Mouse (Mus musculus) heart, embryonic 10.5 days (tissue): Measurements from ENCODE around the gene Rtl1. TPM values are rescaled to one million over a fixed set of nuclear protein-coding genes. Genes with fewer than 3 reads are reported as not detected.
A peak's percentile ranks its signal among the peaks of the same experiment; 100 is the strongest.

Experiments
- DNase-seq: peaks from one replicate; pipeline ENCODE4 v3.0.0-alpha.2; 2017; ENCODE audit warnings: low spot score
- H3K27ac ChIP-seq: fragments of 300-500 bp; sonication (generic); 2 replicates; pipeline ENCODE4 v1.5.1; 2016; ENCODE audit warnings: mild to moderate bottlenecking
- H3K27me3 ChIP-seq: fragments of 300-500 bp; sonication (generic); 2 replicates; pipeline ENCODE4 v1.6.1; 2016; ENCODE audit warnings: mild to moderate bottlenecking; ENCODE audit not compliant: poor library complexity, insufficient read depth, severe bottlenecking
- H3K36me3 ChIP-seq: fragments of 300-500 bp; sonication (generic); 2 replicates; pipeline ENCODE4 v1.6.1; 2016; ENCODE audit warnings: mild to moderate bottlenecking, moderate library complexity
- H3K4me1 ChIP-seq: fragments of 300-500 bp; sonication (generic); 2 replicates; pipeline ENCODE4 v1.6.1; 2016; ENCODE audit warnings: mild to moderate bottlenecking
- H3K4me3 ChIP-seq: fragments of 300-500 bp; sonication (generic); 2 replicates; pipeline ENCODE4 v1.5.1; 2016; ENCODE audit warnings: mild to moderate bottlenecking, moderate library complexity
- H3K9me3 ChIP-seq: fragments of 300-500 bp; sonication (generic); 2 replicates; pipeline ENCODE4 v1.6.1; 2016; ENCODE audit warnings: mild to moderate bottlenecking, moderate library complexity
- WGBS: fragments of 180-500 bp; shearing (Covaris S2); methylation state at CpG from one replicate; pipeline ENCODE4 v1.1.7; 2016; 5-methylcytosine and 5-hydroxymethylcytosine counted together
- polyA plus RNA-seq: library from polyadenylated mRNA; unstranded; fragments of >200 nt; fragmentation: Nextera tagmentation; extraction: Ambion mirVana; gene quantifications from 2 replicates; pipeline ENCODE4 v1.2.1, GENCODE M21; 2016

The Rtl1 gene
- polyA plus RNA-seq, 1 experiment from 2014 or later: 0.94 TPM

- no peaks in the 10 kb centered on the region for H3K27me3 ChIP-seq
- H3K4me3 ChIP-seq: no peak overlapping the region
- peaks cover 4% of the 10 kb centered on the region; the same call in 1 of the 2 replicates for H3K4me1 ChIP-seq
- H3K36me3 ChIP-seq: peaks cover 72% of the 10 kb centered on the region
- H3K9me3 ChIP-seq: no peaks in the 10 kb centered on the region
- 79% methylated on average over 12 of the region's 12 CpGs for WGBS
- no peak overlapping the region for H3K27ac ChIP-seq
- no peak for DNase-seq
Observed at GRCm38 (mm10) chr12:109558226-109558824, 41.8 kb downstream of the Rtl1 start.

GRCm38 (mm10) chr12:109555837-109556409, 44.2 kb downstream of the Rtl1 start:
- peaks cover 76% of the 10 kb centered on the region for H3K36me3 ChIP-seq
- H3K9me3 ChIP-seq: no peaks in the 10 kb centered on the region
- H3K4me1 ChIP-seq: peaks cover 12% of the 10 kb centered on the region; the same call in 1 of the 2 replicates
- H3K4me3 ChIP-seq: no peak overlapping the region
- no peak overlapping the region for H3K27ac ChIP-seq
- 74% methylated on average over 15 of the region's 15 CpGs for WGBS
- no peak for DNase-seq
- H3K27me3 ChIP-seq: no peaks in the 10 kb centered on the region

GRCm38 (mm10) chr12:109553568-109553967, 46.6 kb downstream of the Rtl1 start:
- DNase-seq: no peak
- H3K4me1 ChIP-seq: peaks cover 16% of the 10 kb centered on the region; the same call in 1 of the 2 replicates
- no peak overlapping the region for H3K27ac ChIP-seq
- H3K4me3 ChIP-seq: no peak overlapping the region
- H3K9me3 ChIP-seq: no peaks in the 10 kb centered on the region
- WGBS: 81% methylated on average over 1 of the region's 1 CpGs
- peaks cover 78% of the 10 kb centered on the region for H3K36me3 ChIP-seq
- H3K27me3 ChIP-seq: no peaks in the 10 kb centered on the region

GRCm38 (mm10) chr12:109552754-109553525, 47.2 kb downstream of the Rtl1 start:
- no peak overlapping the region for H3K4me3 ChIP-seq
- no peaks in the 10 kb centered on the region for H3K9me3 ChIP-seq
- 63% methylated on average over 18 of the region's 18 CpGs for WGBS
- peaks cover 78% of the 10 kb centered on the region for H3K36me3 ChIP-seq
- H3K4me1 ChIP-seq: peaks cover 17% of the 10 kb centered on the region; the same call in 1 of the 2 replicates
- H3K27me3 ChIP-seq: no peaks in the 10 kb centered on the region
- no peak overlapping the region for H3K27ac ChIP-seq
- DNase-seq: no peak

- DNase-seq: no peak
- peaks cover 70% of the 10 kb centered on the region for H3K36me3 ChIP-seq
- no peak overlapping the region for H3K4me3 ChIP-seq
- 87% methylated on average over 2 of the region's 2 CpGs for WGBS
- H3K4me1 ChIP-seq: peaks cover 21% of the 10 kb centered on the region; the same call in 1 of the 2 replicates
- H3K9me3 ChIP-seq: no peaks in the 10 kb centered on the region
- no peak overlapping the region for H3K27ac ChIP-seq
- H3K27me3 ChIP-seq: no peaks in the 10 kb centered on the region
Observed at GRCm38 (mm10) chr12:109551771-109552170, 48.4 kb downstream of the Rtl1 start.

GRCm38 (mm10) chr12:109547085-109547484, 53.0 kb downstream of the Rtl1 start:
- WGBS: 31% methylated on average over 2 of the region's 2 CpGs
- Histone ChIP-seq H3K27ac (no peak overlapping the region), H3K27me3 (no peaks in the 10 kb centered on the region), H3K4me3 (no peak overlapping the region), H3K36me3 (peaks cover 58% of the 10 kb centered on the region), H3K9me3 (peaks cover 9% of the 10 kb centered on the region; the same call in 1 of the 2 replicates), H3K4me1 (peaks cover 18% of the 10 kb centered on the region; the same call in 1 of the 2 replicates)
- DNase-seq: no peak

- Histone ChIP-seq H3K36me3 (peaks cover 53% of the 10 kb centered on the region), H3K27ac (no peak overlapping the region), H3K4me1 (peaks cover 18% of the 10 kb centered on the region; the same call in 1 of the 2 replicates), H3K4me3 (no peak overlapping the region), H3K27me3 (no peaks in the 10 kb centered on the region), H3K9me3 (peaks cover 16% of the 10 kb centered on the region)
- 66% methylated on average over 30 of the region's 30 CpGs for WGBS
- no peak for DNase-seq
Observed at GRCm38 (mm10) chr12:109545875-109546732, 54.0 kb downstream of the Rtl1 start.

GRCm38 (mm10) chr12:109543281-109543923, 56.7 kb downstream of the Rtl1 start:
- H3K27me3 ChIP-seq: no peaks in the 10 kb centered on the region
- H3K4me3 ChIP-seq: no peak overlapping the region
- peaks cover 37% of the 10 kb centered on the region for H3K9me3 ChIP-seq
- H3K27ac ChIP-seq: no peak overlapping the region
- peaks cover 39% of the 10 kb centered on the region for H3K36me3 ChIP-seq
- 79% methylated on average over 4 of the region's 4 CpGs for WGBS
- peaks cover 13% of the 10 kb centered on the region; the same call in 1 of the 2 replicates for H3K4me1 ChIP-seq
- DNase-seq: no peak

GRCm38 (mm10) chr12:109542635-109543249, 57.4 kb downstream of the Rtl1 start:
- Histone ChIP-seq H3K27ac (no peak overlapping the region), H3K27me3 (no peaks in the 10 kb centered on the region), H3K4me1 (peaks cover 12% of the 10 kb centered on the region; the same call in 1 of the 2 replicates), H3K36me3 (peaks cover 35% of the 10 kb centered on the region), H3K9me3 (peaks cover 42% of the 10 kb centered on the region), H3K4me3 (peak overlapping the region; percentile 63)
- WGBS: 32% methylated on average over 17 of the region's 17 CpGs
- peak; percentile 90 for DNase-seq

- no peak for DNase-seq
- H3K27ac ChIP-seq: peak overlapping the region; percentile 76
- 39% methylated on average over 14 of the region's 14 CpGs for WGBS
Observed at GRCm38 (mm10) chr12:109542011-109542410, 58.1 kb downstream of the Rtl1 start.

GRCm38 (mm10) chr12:109541540-109541899, 58.6 kb downstream of the Rtl1 start:
- Histone ChIP-seq H3K9me3 (peaks cover 42% of the 10 kb centered on the region), H3K36me3 (peaks cover 30% of the 10 kb centered on the region), H3K4me1 (peaks cover 7% of the 10 kb centered on the region; the same call in 1 of the 2 replicates), H3K27me3 (no peaks in the 10 kb centered on the region), H3K27ac (peak overlapping the region; percentile 76), H3K4me3 (peak overlapping the region; percentile 63)
- no peak for DNase-seq
- 41% methylated on average over 16 of the region's 16 CpGs for WGBS

More at GRCm38 (mm10) chr12:109542011-109542410, 58.1 kb downstream of the Rtl1 start:
- peaks cover 42% of the 10 kb centered on the region for H3K9me3 ChIP-seq
- H3K27me3 ChIP-seq: no peaks in the 10 kb centered on the region
- H3K4me1 ChIP-seq: peaks cover 9% of the 10 kb centered on the region; the same call in 1 of the 2 replicates
- peak overlapping the region; percentile 63 for H3K4me3 ChIP-seq
- peaks cover 34% of the 10 kb centered on the region for H3K36me3 ChIP-seq
